Mouse (Mus musculus): ENCODE measurements around the gene Prss45. TPM values are rescaled to one million over a fixed set of nuclear protein-coding genes. Genes with fewer than 3 reads are reported as not detected.

The Prss45 gene
- polyA plus RNA-seq, 1 experiment from 2014 or later: not detected

DNA sequence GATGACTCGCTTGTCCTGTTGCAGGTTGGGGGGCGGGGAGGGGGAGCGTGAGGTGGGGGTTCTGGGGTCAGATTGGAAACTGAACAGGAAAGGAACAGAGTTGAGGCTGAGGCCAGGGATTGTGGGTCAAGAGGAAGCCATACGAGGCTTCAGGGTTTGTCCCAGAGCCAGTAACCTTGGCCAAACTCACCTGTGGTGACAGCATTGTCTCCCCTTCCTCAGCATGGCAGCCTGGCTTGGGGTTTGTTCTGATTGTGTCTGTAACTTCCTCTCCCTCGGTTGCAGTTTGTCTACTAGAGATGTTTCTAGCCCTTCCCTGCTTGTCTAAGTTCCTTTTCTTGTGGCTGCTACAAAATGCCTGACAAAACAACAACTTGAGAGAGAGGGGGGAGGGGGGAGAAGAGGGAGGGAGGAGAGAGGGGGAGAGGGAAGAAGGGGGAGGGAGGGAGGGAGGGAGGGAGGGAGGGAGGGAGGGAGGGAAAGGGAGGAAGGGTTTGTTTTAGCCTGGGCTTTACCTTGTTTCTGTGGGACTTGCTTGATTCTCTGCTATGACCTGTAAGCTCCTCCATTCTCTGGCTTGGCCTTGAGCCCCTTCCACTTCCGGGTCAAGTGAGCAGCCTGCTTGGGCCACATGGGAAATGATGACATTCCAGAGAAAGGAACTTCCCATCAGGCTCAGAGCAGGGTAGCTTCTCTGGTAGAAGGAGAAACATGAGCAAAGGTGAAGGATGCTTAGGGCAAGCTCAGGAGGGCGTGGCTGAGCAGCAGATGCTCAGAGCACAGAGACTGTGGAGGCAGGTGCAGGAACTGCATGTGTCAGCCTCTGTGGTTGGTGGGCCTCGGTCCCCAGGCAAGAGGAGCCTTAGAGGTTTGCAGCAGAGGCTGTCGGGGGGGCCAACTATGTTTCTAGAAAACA, 53.3 kb downstream of the Prss45 start:
- WGBS: 68% methylated on average over 9 of the region's 9 CpGs
- ATAC-seq (ENCODE audit: low read depth): no peak

DNA sequence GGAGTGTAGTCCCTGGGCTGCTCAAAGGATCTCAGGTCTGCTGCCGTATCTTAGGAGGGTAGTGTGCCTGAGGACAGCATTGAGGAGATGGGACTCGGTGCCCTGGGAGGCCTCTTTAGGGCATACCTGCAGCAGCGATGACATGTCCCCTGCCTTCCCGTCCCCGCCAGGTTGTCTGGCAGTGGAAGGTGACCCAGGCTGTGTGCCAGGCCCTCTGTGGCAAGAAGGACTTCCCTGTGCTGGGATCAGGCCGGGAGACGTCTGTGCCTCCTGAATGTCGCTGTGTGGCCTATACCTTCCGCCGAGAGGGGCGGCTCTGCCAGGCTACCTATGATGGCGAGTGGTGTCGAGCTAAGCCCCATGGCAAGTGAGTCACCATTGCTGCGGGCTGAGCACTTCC, 54.5 kb downstream of the Prss45 start:
- Histone ChIP-seq H3K9ac (no peak overlapping the region), H3K4me3 (no peak overlapping the region), H3K4me1 (replicated peaks) (no peaks in the 10 kb centered on the region), H3K9me3 (no peaks in the 10 kb centered on the region), H3K4me2 (no peak overlapping the region), H3K36me3 (no peaks in the 10 kb centered on the region), H3K27ac (replicated peaks) (no peak overlapping the region), H3K27me3 (no peaks in the 10 kb centered on the region)
- no peak for ATAC-seq (ENCODE audit: low read depth)
- WGBS: 90% methylated on average over 14 of the region's 14 CpGs

More for the DNA sequence above, 53.3 kb downstream of the Prss45 start:
- Histone ChIP-seq H3K9me3 (no peaks in the 10 kb centered on the region), H3K9ac (no peak overlapping the region), H3K4me3 (no peak overlapping the region), H3K27ac (replicated peaks) (no peak overlapping the region), H3K36me3 (no peaks in the 10 kb centered on the region), H3K27me3 (no peaks in the 10 kb centered on the region), H3K4me2 (no peak overlapping the region), H3K4me1 (replicated peaks) (no peaks in the 10 kb centered on the region)

DNA sequence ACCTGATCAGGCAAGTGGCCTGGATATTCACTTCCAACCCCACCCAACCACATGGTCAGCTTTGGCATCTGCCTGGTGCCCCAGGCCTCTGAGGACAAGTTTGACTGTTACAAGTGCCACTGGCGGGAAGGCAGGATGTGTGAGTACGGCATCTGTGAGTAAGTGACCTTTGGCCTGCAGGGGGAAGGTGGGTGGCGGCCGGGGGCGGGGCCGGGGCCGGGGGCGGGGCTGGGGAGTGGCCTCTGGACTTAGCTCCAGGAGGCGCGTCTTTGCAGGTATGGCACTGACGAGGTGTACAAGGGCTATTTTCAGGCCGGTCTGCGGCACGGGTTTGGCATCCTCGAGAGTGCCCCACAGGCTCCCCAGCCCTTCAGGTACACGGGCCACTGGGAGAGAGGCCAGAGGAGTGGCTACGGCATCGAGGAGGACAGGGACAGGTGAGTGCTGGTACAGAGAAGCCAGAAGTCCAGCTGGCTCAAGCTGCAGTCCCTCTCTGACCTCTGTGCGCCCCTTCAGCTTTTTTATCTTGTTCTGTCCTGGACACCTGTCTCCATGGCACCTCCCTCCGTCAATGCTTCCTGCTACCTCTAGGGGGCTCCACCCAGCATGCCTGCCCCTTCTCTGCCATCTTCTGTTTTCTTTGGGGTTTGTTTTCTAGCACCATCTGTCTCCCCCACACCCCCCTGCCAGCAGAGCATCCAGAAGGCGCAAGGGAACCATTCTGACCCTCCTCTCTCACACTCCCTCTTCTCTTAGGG, 55.8 kb downstream of the Prss45 start:
- Histone ChIP-seq H3K4me3 (no peak overlapping the region), H3K9me3 (no peaks in the 10 kb centered on the region), H3K9ac (no peak overlapping the region), H3K4me1 (replicated peaks) (no peaks in the 10 kb centered on the region), H3K27ac (replicated peaks) (no peak overlapping the region), H3K4me2 (no peak overlapping the region), H3K27me3 (no peaks in the 10 kb centered on the region), H3K36me3 (no peaks in the 10 kb centered on the region)
- ATAC-seq (ENCODE audit: low read depth): no peak
- WGBS: 14% methylated on average over 21 of the region's 21 CpGs

Other genes starting within 250 kb of the Prss45 start
- gene Nradd, start 210.1 kb upstream of the Prss45 start, polyA plus RNA-seq (2015; fragmentation: Nextera tagmentation; extraction: Ambion mirVana): 38.0 and 39.3 TPM in 2 replicates
- 1.8 and 2.2 TPM in 2 replicates for gene Nbeal2, start 180.4 kb upstream of the Prss45 start, polyA plus RNA-seq (2015; fragmentation: Nextera tagmentation; extraction: Ambion mirVana)
- gene Ccdc12, start 178.1 kb upstream of the Prss45 start, polyA plus RNA-seq (2015; fragmentation: Nextera tagmentation; extraction: Ambion mirVana): 105 and 118 TPM in 2 replicates
- gene Myl3, start 92.7 kb upstream of the Prss45 start, polyA plus RNA-seq (2015; fragmentation: Nextera tagmentation; extraction: Ambion mirVana): 1.2 and 3.8 TPM in 2 replicates
- 17.6 and 20.2 TPM in 2 replicates for gene Pth1r, start 87.4 kb upstream of the Prss45 start, polyA plus RNA-seq (2015; fragmentation: Nextera tagmentation; extraction: Ambion mirVana)
- not detected in 2 replicates for gene Prss42, start 36.4 kb upstream of the Prss45 start, polyA plus RNA-seq (2015; fragmentation: Nextera tagmentation; extraction: Ambion mirVana)
- gene Prss44, start 20.6 kb upstream of the Prss45 start, polyA plus RNA-seq (2015; fragmentation: Nextera tagmentation; extraction: Ambion mirVana): not detected in 2 replicates
- not detected in 2 replicates for gene Prss43, start 7.9 kb upstream of the Prss45 start, polyA plus RNA-seq (2015; fragmentation: Nextera tagmentation; extraction: Ambion mirVana)
- not detected in 2 replicates for gene Prss46, start 9.9 kb downstream of the Prss45 start, polyA plus RNA-seq (2015; fragmentation: Nextera tagmentation; extraction: Ambion mirVana)
- 0.22 TPM in 1 of 2 replicates, not detected in the other for gene Prss50, start 23.4 kb downstream of the Prss45 start, polyA plus RNA-seq (2015; fragmentation: Nextera tagmentation; extraction: Ambion mirVana)
- 1.2 TPM in 2 replicates for gene Als2cl, start 45.3 kb downstream of the Prss45 start, polyA plus RNA-seq (2015; fragmentation: Nextera tagmentation; extraction: Ambion mirVana)
- gene Tmie, start 45.5 kb downstream of the Prss45 start, polyA plus RNA-seq (2015; fragmentation: Nextera tagmentation; extraction: Ambion mirVana): 1.7 and 1.8 TPM in 2 replicates
- gene Fam240a, start 82.3 kb downstream of the Prss45 start, polyA plus RNA-seq (2015; fragmentation: Nextera tagmentation; extraction: Ambion mirVana): not detected in 2 replicates
- gene Tdgf1, start 111.6 kb downstream of the Prss45 start, polyA plus RNA-seq (2015; fragmentation: Nextera tagmentation; extraction: Ambion mirVana): 0.22 TPM in 1 of 2 replicates, not detected in the other
- gene Lrrc2, start 117.0 kb downstream of the Prss45 start, polyA plus RNA-seq (2015; fragmentation: Nextera tagmentation; extraction: Ambion mirVana): 0.62 and 1.1 TPM in 2 replicates
- gene Rtp3, start 156.0 kb downstream of the Prss45 start, polyA plus RNA-seq (2015; fragmentation: Nextera tagmentation; extraction: Ambion mirVana): not detected in 2 replicates
- gene Ltf, start 184.7 kb downstream of the Prss45 start, polyA plus RNA-seq (2015; fragmentation: Nextera tagmentation; extraction: Ambion mirVana): 0.80 and 1.1 TPM in 2 replicates
- gene Ccrl2, start 222.9 kb downstream of the Prss45 start, polyA plus RNA-seq (2015; fragmentation: Nextera tagmentation; extraction: Ambion mirVana): 1.0 and 1.2 TPM in 2 replicates